Mouse (Mus musculus): ENCODE results near the gene Smbd1.

GRCm38 (mm10) chr16:32823487-32823886, 13.2 kb upstream of the Smbd1 start:
- TF ChIP-seq POLR2A (IDR thresholded peaks at IDR 0.05; ENCODE audit: insufficient read depth, low read length): no peak
- no peak for TF ChIP-seq CTCF (IDR thresholded peaks at IDR 0.05; ENCODE audit: low read depth, low read length)

Measured in ES-Bruce4 (cell line).